Mouse (Mus musculus): ENCODE data around the gene BC024978.

- TF ChIP-seq GATA2 (IDR thresholded peaks at IDR 0.05; ENCODE audit: borderline replicate concordance, low read depth, low read length) (no peak), POLR2AphosphoS5 (IDR thresholded peaks at IDR 0.05; ENCODE audit: insufficient replicate concordance, low read depth, low read length) (no peak)
Measured at GRCm38 (mm10) chr7:27193731-27194130, 1.9 kb upstream of the BC024978 start.

Data from G1E (cell line).